Mouse (Mus musculus): Measurements from ENCODE around the gene Psmb3. TPM values are rescaled to one million over a fixed set of nuclear protein-coding genes. Genes with fewer than 3 reads are reported as not detected.
A peak's percentile ranks its signal among the peaks of the same experiment; 100 is the strongest.

Gene Psmb3
- polyA plus RNA-seq, 1 experiment = 397 TPM

DNA sequence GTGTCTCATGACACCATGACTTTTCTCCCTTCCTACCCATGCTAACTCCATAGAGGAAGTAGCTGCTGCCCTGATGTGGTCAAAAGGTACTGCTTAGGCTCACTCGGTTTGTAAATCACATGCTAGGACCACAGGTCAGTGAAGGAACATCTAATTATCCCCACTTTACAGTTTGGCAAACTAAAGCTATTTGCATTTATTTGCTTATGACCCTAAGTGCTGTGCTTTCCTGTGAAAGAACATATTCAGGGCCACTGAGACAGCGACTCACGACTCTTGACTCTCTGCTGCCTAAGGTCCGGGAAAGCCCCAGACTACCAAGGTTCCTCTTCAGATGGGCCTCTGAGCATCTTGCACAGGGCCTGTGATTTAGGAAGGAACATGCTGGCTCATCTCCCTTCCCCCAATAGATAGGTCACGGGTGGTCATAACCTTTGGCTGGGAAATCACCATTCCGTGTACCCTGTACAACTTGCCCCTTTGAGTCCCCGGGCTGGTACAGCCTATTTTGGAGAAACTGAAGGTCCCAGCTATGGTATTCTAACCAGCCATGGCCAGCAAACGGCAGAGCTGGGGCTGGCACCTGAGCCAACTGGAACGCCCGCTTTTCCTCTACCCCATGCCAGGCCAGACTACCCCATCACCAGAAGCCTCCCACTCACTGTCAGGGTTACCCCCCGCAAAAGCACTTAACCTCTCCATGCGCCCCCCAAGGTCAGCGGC lies 43.8 kb upstream of the Psmb3 start:
- 4% methylated on average over 13 of the region's 13 CpGs for WGBS
- peak overlapping the region; percentile 93 for H3K27ac ChIP-seq (ENCODE audit: insufficient read depth, low read depth, low read length)
- DNase-seq = peak; percentile 40
- no peaks in the 10 kb centered on the region for H3K27me3 ChIP-seq (replicated peaks; ENCODE audit: control insufficient read depth, insufficient read depth, low read length)
- H3K4me3 ChIP-seq (ENCODE audit: insufficient read depth, low read depth, low read length) = peak overlapping the region; percentile 92
- no peak for TF ChIP-seq POLR2A (IDR thresholded peaks at IDR 0.05; ENCODE audit: low read depth, low read length)
- TF ChIP-seq CTCF (conservative IDR thresholded peaks at IDR 0.05; ENCODE audit: insufficient read depth, insufficient read length, low read depth, low read length) = no peak
- peaks cover 13% of the 10 kb centered on the region for H3K4me1 ChIP-seq (ENCODE audit: control insufficient read depth, insufficient read depth, low read length)
- no peaks in the 10 kb centered on the region for H3K36me3 ChIP-seq (ENCODE audit: control insufficient read depth, insufficient read depth, low read length)

DNA sequence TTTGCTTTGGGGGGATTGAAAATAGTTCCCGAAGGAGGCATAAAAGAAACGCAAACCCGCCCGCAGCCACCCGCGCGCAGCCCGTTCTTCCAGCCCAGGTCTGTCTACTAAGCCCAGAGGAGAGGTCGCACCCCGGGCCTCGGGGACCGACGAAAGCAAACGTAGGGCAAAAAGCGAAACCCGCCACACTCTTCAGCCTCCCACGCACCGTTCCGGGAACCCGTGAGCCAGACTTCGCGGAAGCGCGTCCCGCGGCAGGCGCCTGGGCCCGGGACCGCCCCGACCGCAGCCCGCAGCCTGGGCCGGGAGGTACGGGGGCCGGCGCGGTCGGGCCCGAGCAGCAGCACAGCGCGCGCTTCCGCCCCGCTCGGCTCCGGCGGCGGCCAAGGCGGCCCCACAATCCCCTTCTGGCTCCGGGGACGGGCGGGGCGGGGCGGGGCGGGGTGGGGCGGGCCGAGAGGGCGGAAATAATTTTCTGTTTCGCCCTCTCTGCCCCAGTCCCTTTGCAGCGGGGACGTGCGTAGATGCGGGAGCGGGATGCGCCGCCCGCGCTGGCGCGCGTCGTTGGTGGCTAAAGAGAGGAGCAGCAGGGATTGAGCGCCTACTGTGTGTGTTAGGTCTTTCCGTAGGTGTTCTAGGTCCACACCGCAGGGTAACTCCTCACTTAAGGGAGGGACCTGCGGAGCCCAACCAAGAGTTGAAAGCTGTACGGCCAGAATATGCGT lies 43.0 kb upstream of the Psmb3 start:
- Histone ChIP-seq H3K4me3 (ENCODE audit: insufficient read depth, low read depth, low read length) (peak overlapping the region; percentile 92), H3K27ac (ENCODE audit: insufficient read depth, low read depth, low read length) (peak overlapping the region; percentile 93), H3K4me1 (ENCODE audit: control insufficient read depth, insufficient read depth, low read length) (peaks cover 17% of the 10 kb centered on the region), H3K27me3 (replicated peaks; ENCODE audit: control insufficient read depth, insufficient read depth, low read length) (no peaks in the 10 kb centered on the region), H3K36me3 (ENCODE audit: control insufficient read depth, insufficient read depth, low read length) (no peaks in the 10 kb centered on the region)
- TF ChIP-seq POLR2A (IDR thresholded peaks at IDR 0.05; ENCODE audit: low read depth, low read length) = peak; percentile 71
- no peak for TF ChIP-seq CTCF (conservative IDR thresholded peaks at IDR 0.05; ENCODE audit: insufficient read depth, insufficient read length, low read depth, low read length)
- under 1% methylated on average over 78 of the region's 78 CpGs for WGBS
- peak; percentile 83 for DNase-seq

DNA sequence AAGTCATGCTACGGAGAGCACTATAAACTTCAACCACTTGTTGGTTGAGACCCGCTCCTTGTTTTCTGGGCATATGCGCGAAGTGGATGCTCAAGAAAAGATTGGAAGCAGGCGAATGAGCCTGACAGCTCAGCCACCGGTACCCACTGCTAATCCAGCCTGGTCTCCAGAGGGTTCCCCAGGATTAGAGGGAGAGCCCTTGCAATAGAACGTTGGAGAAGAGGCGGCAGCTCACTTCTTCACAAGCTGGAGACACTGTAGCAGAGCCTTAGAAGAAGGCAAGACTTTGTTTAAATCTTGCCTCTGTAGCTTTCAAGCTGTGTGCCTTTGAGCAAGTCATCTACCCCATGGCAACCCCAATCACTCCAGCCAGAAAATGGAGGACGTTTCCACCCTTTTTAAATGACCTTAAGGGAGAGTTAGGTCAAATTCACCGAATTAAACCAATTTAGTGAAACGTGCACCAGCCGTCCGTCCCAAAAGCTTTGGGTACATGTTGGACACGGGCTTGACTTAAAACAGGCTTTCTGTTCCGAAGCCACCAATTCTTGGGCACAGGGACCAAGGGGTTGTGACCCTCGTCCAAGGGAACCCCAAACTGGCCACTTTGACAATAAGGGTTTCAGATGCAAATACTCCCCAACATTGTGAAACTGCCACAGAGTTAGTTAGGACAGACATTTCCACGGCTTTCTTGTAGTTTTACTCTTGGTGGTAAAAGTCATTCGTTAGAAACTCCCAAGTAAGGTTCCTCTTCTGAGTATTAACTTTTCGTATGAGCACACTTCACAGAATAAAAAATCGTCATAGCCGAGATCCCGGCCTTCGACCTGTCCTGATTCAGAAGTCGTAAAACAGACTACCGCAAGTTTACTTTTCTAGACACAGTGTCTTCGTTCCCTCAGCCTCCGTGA lies 42.2 kb upstream of the Psmb3 start:
- Histone ChIP-seq H3K36me3 (ENCODE audit: control insufficient read depth, insufficient read depth, low read length) (no peaks in the 10 kb centered on the region), H3K4me3 (ENCODE audit: insufficient read depth, low read depth, low read length) (peak overlapping the region; percentile 92), H3K27me3 (replicated peaks; ENCODE audit: control insufficient read depth, insufficient read depth, low read length) (no peaks in the 10 kb centered on the region), H3K27ac (ENCODE audit: insufficient read depth, low read depth, low read length) (peak overlapping the region; percentile 93), H3K4me1 (ENCODE audit: control insufficient read depth, insufficient read depth, low read length) (peaks cover 17% of the 10 kb centered on the region)
- DNase-seq = peak; percentile 21
- WGBS = 9% methylated on average over 27 of the region's 27 CpGs
- TF ChIP-seq CTCF (conservative IDR thresholded peaks at IDR 0.05; ENCODE audit: insufficient read depth, insufficient read length, low read depth, low read length) (no peak), POLR2A (IDR thresholded peaks at IDR 0.05; ENCODE audit: low read depth, low read length) (no peak)

DNA sequence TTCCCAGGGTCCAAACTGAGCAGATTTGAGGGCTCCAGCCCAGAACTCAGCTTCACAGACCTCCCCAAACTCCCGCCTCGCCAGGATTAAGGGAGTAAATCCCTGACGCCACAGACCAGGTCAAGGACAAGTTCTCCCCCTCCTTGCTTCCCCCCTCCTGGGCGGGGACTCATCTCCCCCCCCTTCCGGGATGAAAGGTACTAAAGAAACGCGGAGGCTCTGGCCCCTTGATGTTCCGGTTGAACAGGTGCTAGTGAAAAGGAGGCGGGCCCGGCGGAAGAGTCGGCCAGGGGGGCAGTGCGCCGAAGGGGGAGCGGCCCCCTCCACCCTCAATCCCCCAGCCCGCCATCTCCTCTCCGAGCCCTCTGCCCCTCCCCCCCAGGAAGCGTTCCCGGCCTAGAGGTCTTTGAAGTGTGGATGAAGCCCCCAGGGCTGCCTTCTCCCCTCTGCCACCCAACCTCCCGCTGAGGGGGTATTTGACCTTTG lies 41.5 kb upstream of the Psmb3 start:
- H3K27me3 ChIP-seq (replicated peaks; ENCODE audit: control insufficient read depth, insufficient read depth, low read length) = no peaks in the 10 kb centered on the region
- peak; percentile 92 for DNase-seq
- peaks cover 17% of the 10 kb centered on the region for H3K4me1 ChIP-seq (ENCODE audit: control insufficient read depth, insufficient read depth, low read length)
- H3K27ac ChIP-seq (ENCODE audit: insufficient read depth, low read depth, low read length) = peak overlapping the region; percentile 93
- WGBS = under 1% methylated on average over 20 of the region's 20 CpGs
- no peak for TF ChIP-seq CTCF (conservative IDR thresholded peaks at IDR 0.05; ENCODE audit: insufficient read depth, insufficient read length, low read depth, low read length)
- no peak for TF ChIP-seq POLR2A (IDR thresholded peaks at IDR 0.05; ENCODE audit: low read depth, low read length)
- H3K36me3 ChIP-seq (ENCODE audit: control insufficient read depth, insufficient read depth, low read length) = no peaks in the 10 kb centered on the region
- H3K4me3 ChIP-seq (ENCODE audit: insufficient read depth, low read depth, low read length) = peak overlapping the region; percentile 47

DNA sequence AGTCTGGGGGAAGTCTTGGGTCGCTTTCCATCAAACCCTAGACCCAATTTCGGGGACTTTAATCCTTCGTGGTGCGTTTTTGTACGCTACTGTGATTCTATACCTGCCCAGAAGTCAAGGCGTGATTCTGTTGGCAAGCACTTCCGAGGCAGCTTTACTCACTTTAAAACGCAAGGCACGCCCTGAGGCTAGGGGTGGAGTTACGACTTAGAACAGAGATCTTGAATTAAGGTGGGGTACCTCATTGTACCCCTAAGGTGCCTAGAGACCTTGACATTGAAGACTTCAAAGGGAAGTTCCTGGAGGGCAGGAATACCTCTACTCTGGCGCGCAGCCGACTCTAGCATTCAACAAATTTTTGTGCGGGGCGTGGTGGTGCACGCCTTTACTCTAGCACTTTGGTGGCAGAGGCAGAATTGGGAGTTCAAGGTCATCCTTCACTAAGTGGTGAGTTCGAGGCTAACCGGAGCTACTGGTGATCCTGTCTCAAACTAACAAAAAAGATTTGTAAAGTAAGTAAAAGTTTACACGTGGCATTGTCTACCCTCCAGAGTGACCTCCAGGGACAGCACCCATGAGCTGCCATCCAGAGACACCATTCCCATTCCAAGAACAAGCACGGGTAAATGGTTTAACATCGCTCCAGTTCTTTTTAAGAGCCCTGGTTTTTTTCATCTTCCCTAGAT lies 40.8 kb upstream of the Psmb3 start:
- TF ChIP-seq POLR2A (IDR thresholded peaks at IDR 0.05; ENCODE audit: low read depth, low read length) (no peak), CTCF (conservative IDR thresholded peaks at IDR 0.05; ENCODE audit: insufficient read depth, insufficient read length, low read depth, low read length) (no peak)
- H3K36me3 ChIP-seq (ENCODE audit: control insufficient read depth, insufficient read depth, low read length) = no peaks in the 10 kb centered on the region
- H3K4me1 ChIP-seq (ENCODE audit: control insufficient read depth, insufficient read depth, low read length) = peaks cover 17% of the 10 kb centered on the region
- DNase-seq = peak; percentile 81
- peak overlapping the region; percentile 83 for H3K4me3 ChIP-seq (ENCODE audit: insufficient read depth, low read depth, low read length)
- no peaks in the 10 kb centered on the region for H3K27me3 ChIP-seq (replicated peaks; ENCODE audit: control insufficient read depth, insufficient read depth, low read length)
- peak overlapping the region; percentile 93 for H3K27ac ChIP-seq (ENCODE audit: insufficient read depth, low read depth, low read length)
- 2% methylated on average over 21 of the region's 21 CpGs for WGBS

DNA sequence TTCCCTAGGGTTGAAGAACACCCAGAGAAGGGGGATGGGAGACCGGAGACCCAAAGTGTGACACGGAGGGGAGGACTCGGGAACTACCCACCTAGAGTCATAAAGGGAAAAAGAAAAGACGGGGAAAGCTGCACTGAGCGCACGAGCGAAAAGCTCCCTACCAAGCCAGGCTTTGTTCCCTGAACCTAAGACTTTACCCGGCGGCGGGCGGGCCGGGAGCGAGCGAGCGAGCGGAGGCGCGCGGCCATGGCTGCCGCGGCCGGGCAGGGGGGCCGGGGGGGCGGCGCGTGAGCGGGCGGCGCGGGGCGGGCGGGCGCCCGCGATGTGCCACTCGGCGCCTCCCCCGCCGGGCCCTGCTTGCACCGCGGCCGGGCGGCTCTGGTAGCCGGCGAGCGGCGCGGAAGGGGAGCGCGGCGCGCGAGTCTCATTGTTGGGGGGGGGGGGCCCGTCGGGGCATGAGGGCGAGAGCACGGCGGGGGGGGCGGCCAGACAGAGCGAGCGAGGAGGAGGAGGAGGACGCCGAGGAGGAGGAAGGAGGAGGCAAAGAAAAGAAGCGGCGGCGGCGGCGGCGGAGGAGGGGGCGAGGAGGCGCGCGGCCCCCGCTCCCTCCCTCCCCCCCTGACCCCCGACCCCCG lies 40.2 kb upstream of the Psmb3 start, which contains the start of gene Mllt6:
Gene Mllt6 (plus strand): TSS at position 522 of the 635 bp plus-strand sequence.
- Histone ChIP-seq H3K4me3 (ENCODE audit: insufficient read depth, low read depth, low read length) (peak within 1 kb of the TSS; percentile 83), H3K27ac (ENCODE audit: insufficient read depth, low read depth, low read length) (peak within 1 kb of the TSS; percentile 93), H3K4me1 (ENCODE audit: control insufficient read depth, insufficient read depth, low read length) (peaks cover 17% of the 10 kb centered on the region), H3K36me3 (ENCODE audit: control insufficient read depth, insufficient read depth, low read length) (no peaks in the 10 kb centered on the region), H3K27me3 (replicated peaks; ENCODE audit: control insufficient read depth, insufficient read depth, low read length) (no peaks in the 10 kb centered on the region)
- DNase-seq = peak; percentile 88
- WGBS = 1% methylated on average over 21 of the region's 76 CpGs
- TF ChIP-seq POLR2A (IDR thresholded peaks at IDR 0.05; ENCODE audit: low read depth, low read length) = no peak
- no peak for TF ChIP-seq CTCF (conservative IDR thresholded peaks at IDR 0.05; ENCODE audit: insufficient read depth, insufficient read length, low read depth, low read length)
